Mouse (Mus musculus) urinary bladder, postnatal 14 days (tissue): ENCODE measurements around the gene Rmi2.
A peak's percentile ranks its signal among the peaks of the same experiment; 100 is the strongest.

Experiments used
- DNase-seq: peaks from one replicate; pipeline ENCODE4 v3.0.0; 2021; ENCODE audit warnings: low spot score

Rmi2 gene

GRCm38 (mm10) chr16:10834911-10835587 lies at the start of gene Rmi2:
Gene Rmi2, plus strand, starts transcription at chr16:10835059.
- DNase-seq, result peak; percentile 88

GRCm38 (mm10) chr16:10785371-10786231 lies 49.3 kb upstream of the Rmi2 start, which contains the start of gene Socs1:
Gene Socs1, minus strand, starts transcription at chr16:10785536.
- DNase-seq, result peak; percentile 91

- peak; percentile 86 for DNase-seq
Measured at GRCm38 (mm10) chr16:10786288-10786687, 48.6 kb upstream of the Rmi2 start.

GRCm38 (mm10) chr16:10786782-10787547 lies 47.9 kb upstream of the Rmi2 start:
- no peak for DNase-seq

- DNase-seq, result no peak
Measured at GRCm38 (mm10) chr16:10787548-10788058, 47.3 kb upstream of the Rmi2 start.

GRCm38 (mm10) chr16:10788271-10788670 lies 46.6 kb upstream of the Rmi2 start, which contains the start of gene Tnp2:
Gene Tnp2, minus strand, starts transcription at chr16:10788660.
- DNase-seq, result no peak

GRCm38 (mm10) chr16:10788866-10789265 lies 46.0 kb upstream of the Rmi2 start:
- no peak for DNase-seq

- no peak for DNase-seq
Measured at GRCm38 (mm10) chr16:10790702-10791101, 44.2 kb upstream of the Rmi2 start, which contains the start of gene Prm3. Gene Prm3, minus strand, starts transcription at chr16:10790914.

- DNase-seq, result no peak
Measured at GRCm38 (mm10) chr16:10796034-10796433, 38.8 kb upstream of the Rmi2 start, which contains the start of gene Prm2. Gene Prm2, minus strand, starts transcription at chr16:10796134.

GRCm38 (mm10) chr16:10802420-10802819 lies 32.4 kb upstream of the Rmi2 start:
- DNase-seq, result peak; percentile 24

- no peak for DNase-seq
Measured at GRCm38 (mm10) chr16:10805789-10806527, 28.9 kb upstream of the Rmi2 start, which contains the start of gene Prm1. Gene Prm1, minus strand, starts transcription at chr16:10805839.

GRCm38 (mm10) chr16:10810376-10810775 lies 24.5 kb upstream of the Rmi2 start:
- DNase-seq, result no peak

GRCm38 (mm10) chr16:10812865-10813371 lies 21.9 kb upstream of the Rmi2 start, which contains the start of gene Gm11172:
Gene Gm11172, plus strand, starts transcription at chr16:10812915.
- DNase-seq, result no peak

GRCm38 (mm10) chr16:10813726-10814125 lies 21.1 kb upstream of the Rmi2 start:
- no peak for DNase-seq

GRCm38 (mm10) chr16:10814864-10815263 lies 20.0 kb upstream of the Rmi2 start:
- no peak for DNase-seq

- no peak for DNase-seq
Measured at GRCm38 (mm10) chr16:10818579-10819135, 16.2 kb upstream of the Rmi2 start.

GRCm38 (mm10) chr16:10819966-10820365 lies 14.9 kb upstream of the Rmi2 start:
- DNase-seq, result no peak

- DNase-seq, result no peak
Measured at GRCm38 (mm10) chr16:10821387-10821786, 13.5 kb upstream of the Rmi2 start.

- no peak for DNase-seq
Measured at GRCm38 (mm10) chr16:10824536-10824935, 10.3 kb upstream of the Rmi2 start.

- DNase-seq, result no peak
Measured at GRCm38 (mm10) chr16:10825840-10826239, 9.0 kb upstream of the Rmi2 start.
